In the genomic region with DNA sequence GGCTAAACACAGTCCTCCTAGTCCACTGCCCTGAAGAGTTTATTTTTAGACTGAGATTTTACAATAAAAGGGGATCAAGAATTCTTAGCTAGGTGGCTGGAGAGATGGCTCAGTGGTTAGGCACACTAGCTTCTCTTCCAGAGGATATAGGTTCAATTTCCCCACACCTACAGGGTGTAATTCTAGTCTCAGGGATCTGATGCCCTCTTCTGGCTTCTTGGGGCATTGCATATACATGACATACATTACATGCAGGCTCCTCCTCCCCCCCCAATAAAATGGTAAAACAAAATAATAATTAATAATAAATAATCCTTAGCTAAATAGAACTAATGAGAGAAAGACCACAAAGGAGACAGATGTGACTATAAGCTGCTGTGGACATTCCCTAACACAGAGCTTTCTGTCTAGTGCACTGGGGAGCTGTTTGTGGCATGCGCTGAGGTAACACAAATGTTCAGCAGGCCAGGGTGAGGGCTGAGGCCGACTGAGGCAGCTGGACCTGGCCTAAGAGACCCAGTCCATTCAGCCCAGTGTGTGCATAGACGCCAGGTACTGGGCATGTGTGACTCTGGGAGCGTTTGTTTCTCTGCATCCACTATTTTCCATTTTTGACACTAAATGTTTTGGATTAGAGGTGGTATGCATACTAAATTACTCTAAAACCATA, we compare ENCODE assay signal across 8 mouse cellular contexts. TPM values are rescaled to one million over a fixed set of nuclear protein-coding genes. Genes with fewer than 3 reads are reported as not detected.
DNase-seq lines count a peak whose midpoint lies in the region; ATAC-seq and TF ChIP-seq lines count a peak whose summit lies in the region.

No protein-coding gene starts in this region.

- no peak for DNase-seq in frontal cortex, postnatal 10 days (ENCODE audit: low spot score in 2 of 2)
- DNase-seq in CD4-positive, CD25-positive, alpha-beta regulatory T cell, adult 2 months (ENCODE audit: low read depth, low spot score), result peak; percentile 75
- DNase-seq in cerebellum, adult 11-12 months, result peak; percentile 13
- peak; percentile 24 to 74 for DNase-seq in frontal cortex, adult 2 months (ENCODE audit: extremely low spot score in 1 of 2, low spot score in 1 of 2)
- DNase-seq in layer of hippocampus, adult 9-11 months, result peak; percentile 40
- DNase-seq in midbrain, embryonic 11.5 days (ENCODE audit: low spot score, missing footprints), result peak; percentile 89
- DNase-seq in stomach, postnatal 0 days (ENCODE audit: low spot score), result peak; percentile 60

- 81% methylated on average over 4 of the region's 4 CpGs for WGBS in midbrain, embryonic 11.5 days
- 91% methylated on average over 4 of the region's 4 CpGs for WGBS in stomach, postnatal 0 days

- H3K4me2 ChIP-seq in midbrain, embryonic 11.5 days, result no peak overlapping the region
- no peak overlapping the region for H3K4me2 ChIP-seq in stomach, postnatal 0 days (replicated peaks; ENCODE audit: low read depth)

- no peak overlapping the region for H3K9ac ChIP-seq in midbrain, embryonic 11.5 days (ENCODE audit: low read length)
- H3K9ac ChIP-seq in stomach, postnatal 0 days (ENCODE audit: low read length), result no peak overlapping the region

- H3K27me3 ChIP-seq in midbrain, embryonic 11.5 days (ENCODE audit: control insufficient read depth, insufficient read depth, low read length), result no peaks in the 10 kb centered on the region
- no peaks in the 10 kb centered on the region for H3K27me3 ChIP-seq in stomach, postnatal 0 days (ENCODE audit: control insufficient read depth, insufficient read depth, low read length)

- no peak for TF ChIP-seq EP300 in stomach, postnatal 0 days (optimal IDR thresholded peaks at IDR 0.05)

- H3K4me3 ChIP-seq in midbrain, embryonic 11.5 days (ENCODE audit: low read depth, low read length), result no peak overlapping the region
- no peak overlapping the region for H3K4me3 ChIP-seq in stomach, postnatal 0 days (ENCODE audit: low read depth, low read length)

- H3K9me3 ChIP-seq in midbrain, embryonic 11.5 days (ENCODE audit: control insufficient read depth, low read length), result no peaks in the 10 kb centered on the region
- H3K9me3 ChIP-seq in stomach, postnatal 0 days (ENCODE audit: control insufficient read depth, low read length), result no peaks in the 10 kb centered on the region

- no peak overlapping the region for H3K27ac ChIP-seq in midbrain, embryonic 11.5 days (ENCODE audit: low read depth, low read length)
- no peak overlapping the region for H3K27ac ChIP-seq in stomach, postnatal 0 days (replicated peaks)

- no peaks in the 10 kb centered on the region for H3K4me1 ChIP-seq in midbrain, embryonic 11.5 days (ENCODE audit: control insufficient read depth, insufficient read depth, low read length)
- H3K4me1 ChIP-seq in stomach, postnatal 0 days (replicated peaks; ENCODE audit: control insufficient read depth, insufficient read depth), result no peaks in the 10 kb centered on the region

- peak; percentile 77 for TF ChIP-seq CTCF in stomach, postnatal 0 days (IDR thresholded peaks at IDR 0.05; ENCODE audit: low read depth)

- no peaks in the 10 kb centered on the region for H3K36me3 ChIP-seq in midbrain, embryonic 11.5 days (ENCODE audit: control insufficient read depth, insufficient read depth, low read length)
- H3K36me3 ChIP-seq in stomach, postnatal 0 days (ENCODE audit: control insufficient read depth, insufficient read depth, low read length), result peaks cover 12% of the 10 kb centered on the region; the same call in 1 of the 2 replicates

- ATAC-seq in frontal cortex, adult (ENCODE audit: low TSS enrichment), result peak; percentile 76
- ATAC-seq in midbrain, embryonic 11.5 days (ENCODE audit: low FRiP score), result peak; percentile 54; the same call in 1 of the 2 replicates
- ATAC-seq in stomach, postnatal 0 days (ENCODE audit: low FRiP score, low TSS enrichment), result peak; percentile 70; the same call in 1 of the 2 replicates

RNA-seq across cellular contexts. Expression of a gene that starts 38.7 kb away (rescaled TPM):
- 12.2 and 12.7 TPM in 2 replicates for polyA plus RNA-seq in frontal cortex, adult 2 months (2012; rRNA removed)
- 7.9 and 8.2 TPM in 2 replicates for polyA plus RNA-seq in midbrain, embryonic 11.5 days (2014; fragmentation: Nextera tagmentation; extraction: Ambion mirVana)
- 25.2 and 25.3 TPM in 2 replicates for polyA plus RNA-seq in stomach, postnatal 0 days (2015; fragmentation: Nextera tagmentation; extraction: Ambion mirVana)

RNA-seq across cellular contexts. Expression of a gene that starts 56.6 kb away (rescaled TPM):
- 14.2 and 14.4 TPM in 2 replicates for polyA plus RNA-seq in frontal cortex, adult 2 months (2012; rRNA removed)
- 11.3 and 14.1 TPM in 2 replicates for polyA plus RNA-seq in midbrain, embryonic 11.5 days (2014; fragmentation: Nextera tagmentation; extraction: Ambion mirVana)
- polyA plus RNA-seq in stomach, postnatal 0 days (2015; fragmentation: Nextera tagmentation; extraction: Ambion mirVana), result 8.9 and 9.1 TPM in 2 replicates

Comparison
In these comparisons a context has a peak if more than half of its experiments do, and no peak if none do; other contexts are left out.
1. DNase-seq: peak in CD4-positive, CD25-positive, alpha-beta regulatory T cell, adult 2 months (single experiment), cerebellum, adult 11-12 months (single experiment), frontal cortex, adult 2 months (2 of 2), layer of hippocampus, adult 9-11 months (single experiment), midbrain, embryonic 11.5 days (single experiment) and stomach, postnatal 0 days (single experiment); none in frontal cortex, postnatal 10 days (0 of 2).
2. Peak in every context shown above with its lines, with median percentiles within 50 percentile points of each other: ATAC-seq.